Mouse (Mus musculus) heart, adult 18-20 months (tissue): Measurements from ENCODE around the gene Bves. TPM values are rescaled to one million over a fixed set of nuclear protein-coding genes. Genes with fewer than 3 reads are reported as not detected.
"Not testable (repeated sequence)": the region's sequence is repeated elsewhere in the genome, so short reads cannot be mapped to it uniquely, and the experiment has no call there.

ENCODE experiments used
- DNase-seq, 2 experiments: peaks; one replicate each; pipeline ENCODE4 v3.0.0; 2021 to 2022; ENCODE audit warnings: mixed read lengths in 1 of 2
- total RNA-seq, 2 experiments: library from RNA; stranded (reverse); gene quantifications; 2 replicates each; pipeline ENCODE4 v1.2.3; 2021

Bves gene
- total RNA-seq, 2 experiments from 2014 or later = 29.4 to 33.8 TPM

- not testable (repeated sequence) for DNase-seq
Measured at GRCm38 (mm10) chr10:45348143-45348542, 12.6 kb downstream of the Bves start.

GRCm38 (mm10) chr10:45356091-45356490, 20.5 kb downstream of the Bves start:
- DNase-seq = peak in 1 of 2 experiments; percentile 7

- peak; percentile 61 to 63 for DNase-seq
Measured at GRCm38 (mm10) chr10:45363396-45363795, 27.8 kb downstream of the Bves start.

- no peak for DNase-seq
Measured at GRCm38 (mm10) chr10:45366987-45367705, 31.6 kb downstream of the Bves start.

GRCm38 (mm10) chr10:45369639-45370038, 34.1 kb downstream of the Bves start:
- no peak for DNase-seq

- DNase-seq = no peak
Measured at GRCm38 (mm10) chr10:45370545-45370944, 35.0 kb downstream of the Bves start.

- DNase-seq = peak; percentile 42 to 76
Measured at GRCm38 (mm10) chr10:45372994-45373692, 37.6 kb downstream of the Bves start.

GRCm38 (mm10) chr10:45378269-45378668, 42.7 kb downstream of the Bves start:
- no peak for DNase-seq

GRCm38 (mm10) chr10:45381937-45382636, 46.5 kb downstream of the Bves start:
- no peak for DNase-seq

GRCm38 (mm10) chr10:45382637-45382958, 47.0 kb downstream of the Bves start:
- DNase-seq = no peak

GRCm38 (mm10) chr10:45398211-45398610, 62.6 kb downstream of the Bves start:
- DNase-seq = no peak

- DNase-seq = no peak
Measured at GRCm38 (mm10) chr10:45399702-45400243, 64.2 kb downstream of the Bves start.

- no peak for DNase-seq
Measured at GRCm38 (mm10) chr10:45410624-45411341, 75.2 kb downstream of the Bves start.

- no peak for DNase-seq
Measured at GRCm38 (mm10) chr10:45411741-45412140, 76.2 kb downstream of the Bves start.

GRCm38 (mm10) chr10:45412144-45412543, 76.6 kb downstream of the Bves start:
- DNase-seq = no peak

Other genes with a start within 250 kb of the Bves start
- 10 to 100 TPM; 32.8 to 35.7 TPM for gene Popdc3, start 157.7 kb upstream of the Bves start, total RNA-seq
- gene Lin28b, start 150.6 kb downstream of the Bves start, total RNA-seq = under 1 TPM; 0.05 to 0.08 TPM
- 1 to 10 TPM; 5.6 to 9.8 TPM for gene Hace1, start 242.1 kb downstream of the Bves start, total RNA-seq